Comparison of ENCODE assay signal across 15 mouse cellular contexts in genomic region chr17:36764244-36764643, GRCm38 (mm10). TPM values are rescaled to one million over a fixed set of nuclear protein-coding genes. Genes with fewer than 3 reads are reported as not detected.
DNase-seq lines count a peak whose midpoint lies in the region; ATAC-seq and TF ChIP-seq lines count a peak whose summit lies in the region.
"Not testable (repeated sequence)": the region's sequence is repeated elsewhere in the genome, so short reads cannot be mapped to it uniquely, and the experiment has no call there.
"Had no signal": no experiment of that assay in that cellular context is flagged by ENCODE, and none has a peak within 500 bp of the region (broad histone marks: within the 10 kb centered on the region; RNA-seq: fewer than 3 reads in every experiment).

No protein-coding gene starts in this region.

- not testable (repeated sequence) for H3K27me3 ChIP-seq in forebrain, postnatal 0 days (ENCODE audit: insufficient read depth, low read length); hindbrain, embryonic 15.5 days; lung, embryonic 14.5 days (ENCODE audit: insufficient read depth, low read length)

- H3K9me3 ChIP-seq in forebrain, postnatal 0 days (ENCODE audit: low read length); hindbrain, embryonic 15.5 days; lung, embryonic 14.5 days (ENCODE audit: low read depth, low read length): not testable (repeated sequence)

- H3K27ac ChIP-seq in forebrain, postnatal 0 days (ENCODE audit: low read depth, low read length); hindbrain, embryonic 15.5 days (replicated peaks); layer of hippocampus, adult 2 months; lung, embryonic 14.5 days (ENCODE audit: low read depth): not testable (repeated sequence)

- DNase-seq in CD4-positive helper T cell, adult 2 months (ENCODE audit: low read depth, low spot score) = peak; percentile 20
- DNase-seq in brain, embryonic 14.5 days (ENCODE audit: low read depth) = peak; percentile 75
- DNase-seq in forebrain, postnatal 0 days = peak; percentile 68
- DNase-seq in layer of hippocampus, adult 2 months (ENCODE audit: low spot score in 2 of 2) = peak; percentile 1 to 40
- peak; percentile 66 for DNase-seq in lung, embryonic 14.5 days
- peak; percentile 13 for DNase-seq in ovary, postnatal 36 days (ENCODE audit: low spot score)
- DNase-seq in thymus, postnatal 0 days (ENCODE audit: low spot score) = peak; percentile 56

- not testable (repeated sequence) for TF ChIP-seq POLR2A in brain, embryonic 14.5 days (IDR thresholded peaks at IDR 0.05; ENCODE audit: borderline replicate concordance, extremely low read depth, insufficient read depth, insufficient read length, poor library complexity, severe bottlenecking)

- H3K4me1 ChIP-seq in forebrain, postnatal 0 days (ENCODE audit: insufficient read depth); hindbrain, embryonic 15.5 days (replicated peaks); lung, embryonic 14.5 days (ENCODE audit: insufficient read depth): not testable (repeated sequence)

- TF ChIP-seq CTCF in brain, embryonic 14.5 days (IDR thresholded peaks at IDR 0.05; ENCODE audit: borderline replicate concordance, extremely low read depth, insufficient read depth, insufficient read length) = peak; percentile 26; the same call in 1 of the 2 replicates
- TF ChIP-seq CTCF in forebrain, postnatal 0 days (IDR thresholded peaks at IDR 0.05; ENCODE audit: low read depth) = peak; percentile 67
- TF ChIP-seq CTCF in layer of hippocampus, adult 2 months (conservative IDR thresholded peaks at IDR 0.05) = peak; percentile 64
- TF ChIP-seq CTCF in lung, embryonic 14.5 days (IDR thresholded peaks at IDR 0.05; ENCODE audit: low read depth) = peak; percentile 61

- not testable (repeated sequence) for H3K4me2 ChIP-seq in forebrain, postnatal 0 days (ENCODE audit: low read depth); hindbrain, embryonic 15.5 days; lung, embryonic 14.5 days

- not testable (repeated sequence) for H3K4me3 ChIP-seq in forebrain, postnatal 0 days (ENCODE audit: low read depth, low read length); hindbrain, embryonic 15.5 days; layer of hippocampus, adult 2 months; lung, embryonic 14.5 days (ENCODE audit: low read depth, low read length)

- not testable (repeated sequence) for H3K9ac ChIP-seq in forebrain, postnatal 0 days; hindbrain, embryonic 15.5 days; lung, embryonic 14.5 days

- ATAC-seq in forebrain, postnatal 0 days = peak; percentile 68
- ATAC-seq in hindbrain, embryonic 15.5 days (ENCODE audit: low FRiP score, low read depth) = peak; percentile 71
- ATAC-seq in lung, embryonic 14.5 days (ENCODE audit: insufficient read depth) = not testable (repeated sequence)

- WGBS in forebrain, postnatal 0 days = 23% methylated on average over 2 of the region's 2 CpGs
- WGBS in hindbrain, embryonic 15.5 days = 22% methylated on average over 2 of the region's 2 CpGs
- WGBS in lung, embryonic 14.5 days = 31% methylated on average over 2 of the region's 2 CpGs

- H3K36me3 ChIP-seq in forebrain, postnatal 0 days (ENCODE audit: insufficient read depth); hindbrain, embryonic 15.5 days; lung, embryonic 14.5 days (ENCODE audit: insufficient read depth): not testable (repeated sequence)

RNA-seq across cellular contexts. Expression of gene H2-M10.5, which starts 8.5 kb away (rescaled TPM):
- polyA plus RNA-seq in brain, embryonic 14.5 days (2012; rRNA removed) = not detected in 2 replicates
- not detected in 2 replicates for total RNA-seq in forebrain, postnatal 0 days (2014; rRNA removed)
- polyA plus RNA-seq in forebrain, postnatal 0 days (2015; fragmentation: Nextera tagmentation; extraction: Ambion mirVana) = not detected in 2 replicates
- not detected in 2 replicates for polyA plus RNA-seq in hindbrain, embryonic 15.5 days (2015; fragmentation: Nextera tagmentation; extraction: Ambion mirVana)
- not detected for total RNA-seq in layer of hippocampus, adult 2 months (2021)
- not detected in 2 replicates for polyA plus RNA-seq in lung, embryonic 14.5 days (2014; fragmentation: Nextera tagmentation; extraction: Ambion mirVana)
- polyA plus RNA-seq in thymus, postnatal 0 days (2015; fragmentation: Nextera tagmentation; extraction: Ambion mirVana) = 0.61 and 0.82 TPM in 2 replicates
- total RNA-seq: adrenal gland, adult 18-20 months; CH12.LX; layer of hippocampus, postnatal 25 days had no signal
- polyA plus RNA-seq: embryonic facial prominence, embryonic 12.5 days; heart, embryonic 16.5 days; lung, adult 2 months; myocyte had no signal

RNA-seq across cellular contexts. Expression of gene H2-M10.6, which starts 47.7 kb away (rescaled TPM):
- not detected in 2 replicates for polyA plus RNA-seq in brain, embryonic 14.5 days (2012; rRNA removed)
- not detected in 2 replicates for total RNA-seq in forebrain, postnatal 0 days (2014; rRNA removed)
- not detected in 2 replicates for polyA plus RNA-seq in forebrain, postnatal 0 days (2015; fragmentation: Nextera tagmentation; extraction: Ambion mirVana)
- polyA plus RNA-seq in hindbrain, embryonic 15.5 days (2015; fragmentation: Nextera tagmentation; extraction: Ambion mirVana) = not detected in 2 replicates
- not detected for total RNA-seq in layer of hippocampus, adult 2 months (2021)
- not detected in 2 replicates for polyA plus RNA-seq in lung, embryonic 14.5 days (2014; fragmentation: Nextera tagmentation; extraction: Ambion mirVana)
- not detected in 2 replicates for polyA plus RNA-seq in thymus, postnatal 0 days (2015; fragmentation: Nextera tagmentation; extraction: Ambion mirVana)
- total RNA-seq: adrenal gland, adult 18-20 months; CH12.LX; layer of hippocampus, postnatal 25 days had no signal
- polyA plus RNA-seq: embryonic facial prominence, embryonic 12.5 days; heart, embryonic 16.5 days; lung, adult 2 months; myocyte had no signal

Comparison
In these comparisons a context has a peak if more than half of its experiments do, and no peak if none do; other contexts are left out.
1. DNase-seq: peak in every context shown above with its lines; median percentile 75 in brain, embryonic 14.5 days; 68 in forebrain, postnatal 0 days; 66 in lung, embryonic 14.5 days; 56 in thymus, postnatal 0 days; 20 in layer of hippocampus, adult 2 months; 20 in CD4-positive helper T cell, adult 2 months; 13 in ovary, postnatal 36 days.